Mouse (Mus musculus): ENCODE data around the gene Atp13a2. TPM values are rescaled to one million over a fixed set of nuclear protein-coding genes. Genes with fewer than 3 reads are reported as not detected.

Gene Atp13a2
- total and polyA plus RNA-seq, 2 experiments from 2014 or later: 182 to 419 TPM

- H3K4me3 ChIP-seq (ENCODE audit: low read depth, low read length): no peak overlapping the region
- H3K4me2 ChIP-seq (ENCODE audit: low read depth, low read length, poor library complexity, severe bottlenecking): no peak overlapping the region
- H3K27me3 ChIP-seq (ENCODE audit: insufficient read depth, low read length): no peaks in the 10 kb centered on the region
- H3K27ac ChIP-seq (ENCODE audit: low read depth, low read length): no peak overlapping the region
- H3K4me1 ChIP-seq (ENCODE audit: insufficient read depth, low read length): no peaks in the 10 kb centered on the region
- peaks cover 57% of the 10 kb centered on the region for H3K36me3 ChIP-seq (ENCODE audit: insufficient read depth, low read length)
- H3K9me3 ChIP-seq (ENCODE audit: low read length): no peaks in the 10 kb centered on the region
- no peak for ATAC-seq (ENCODE audit: low FRiP score)
- no peak for TF ChIP-seq CTCF (IDR thresholded peaks at IDR 0.05)
- no peak for DNase-seq (ENCODE audit: low spot score)
- no peak overlapping the region for H3K9ac ChIP-seq (replicated peaks; ENCODE audit: low read length, poor library complexity, severe bottlenecking)
- WGBS: 94% methylated on average over 14 of the region's 14 CpGs
These were observed 8.6 kb upstream of the Atp13a2 start for GRCm38 (mm10) chr4:140977886-140978692.

GRCm38 (mm10) chr4:140981605-140982004 lies 5.1 kb upstream of the Atp13a2 start:
- H3K27ac ChIP-seq (ENCODE audit: low read depth, low read length): no peak overlapping the region
- H3K4me1 ChIP-seq (ENCODE audit: insufficient read depth, low read length): no peaks in the 10 kb centered on the region
- no peaks in the 10 kb centered on the region for H3K9me3 ChIP-seq (ENCODE audit: low read length)
- peak; percentile 47 for TF ChIP-seq CTCF (IDR thresholded peaks at IDR 0.05)
- 98% methylated on average over 2 of the region's 2 CpGs for WGBS
- no peak overlapping the region for H3K9ac ChIP-seq (replicated peaks; ENCODE audit: low read length, poor library complexity, severe bottlenecking)
- no peak for ATAC-seq (ENCODE audit: low FRiP score)
- H3K36me3 ChIP-seq (ENCODE audit: insufficient read depth, low read length): peaks cover 27% of the 10 kb centered on the region
- no peak overlapping the region for H3K4me3 ChIP-seq (ENCODE audit: low read depth, low read length)
- no peak overlapping the region for H3K4me2 ChIP-seq (ENCODE audit: low read depth, low read length, poor library complexity, severe bottlenecking)
- H3K27me3 ChIP-seq (ENCODE audit: insufficient read depth, low read length): no peaks in the 10 kb centered on the region
- DNase-seq (ENCODE audit: low spot score): no peak

- Histone ChIP-seq H3K4me2 (ENCODE audit: low read depth, low read length, poor library complexity, severe bottlenecking) (no peak overlapping the region), H3K4me3 (ENCODE audit: low read depth, low read length) (no peak overlapping the region), H3K4me1 (ENCODE audit: insufficient read depth, low read length) (no peaks in the 10 kb centered on the region), H3K9me3 (ENCODE audit: low read length) (no peaks in the 10 kb centered on the region), H3K27ac (ENCODE audit: low read depth, low read length) (peak overlapping the region; percentile 51), H3K27me3 (ENCODE audit: insufficient read depth, low read length) (no peaks in the 10 kb centered on the region), H3K36me3 (ENCODE audit: insufficient read depth, low read length) (peaks cover 20% of the 10 kb centered on the region), H3K9ac (replicated peaks; ENCODE audit: low read length, poor library complexity, severe bottlenecking) (no peak overlapping the region)
- no peak for TF ChIP-seq CTCF (IDR thresholded peaks at IDR 0.05)
- 54% methylated on average over 4 of the region's 4 CpGs for WGBS
- ATAC-seq (ENCODE audit: low FRiP score) (no peak), DNase-seq (ENCODE audit: low spot score) (no peak)
These were observed 3.9 kb upstream of the Atp13a2 start for GRCm38 (mm10) chr4:140982808-140983207.

- H3K4me1 ChIP-seq (ENCODE audit: insufficient read depth, low read length): no peaks in the 10 kb centered on the region
- H3K27ac ChIP-seq (ENCODE audit: low read depth, low read length): peak overlapping the region; percentile 51
- no peak overlapping the region for H3K4me3 ChIP-seq (ENCODE audit: low read depth, low read length)
- H3K27me3 ChIP-seq (ENCODE audit: insufficient read depth, low read length): no peaks in the 10 kb centered on the region
- H3K9ac ChIP-seq (replicated peaks; ENCODE audit: low read length, poor library complexity, severe bottlenecking): no peak overlapping the region
- no peak for TF ChIP-seq CTCF (IDR thresholded peaks at IDR 0.05)
- 15% methylated on average over 9 of the region's 9 CpGs for WGBS
- no peaks in the 10 kb centered on the region for H3K9me3 ChIP-seq (ENCODE audit: low read length)
- no peak overlapping the region for H3K4me2 ChIP-seq (ENCODE audit: low read depth, low read length, poor library complexity, severe bottlenecking)
- ATAC-seq (ENCODE audit: low FRiP score) (no peak), DNase-seq (ENCODE audit: low spot score) (no peak)
- H3K36me3 ChIP-seq (ENCODE audit: insufficient read depth, low read length): peaks cover 18% of the 10 kb centered on the region
These were observed 3.2 kb upstream of the Atp13a2 start for GRCm38 (mm10) chr4:140983442-140983841.

- ATAC-seq (ENCODE audit: low FRiP score) (no peak), DNase-seq (ENCODE audit: low spot score) (no peak)
- Histone ChIP-seq H3K4me2 (ENCODE audit: low read depth, low read length, poor library complexity, severe bottlenecking) (no peak overlapping the region), H3K27ac (ENCODE audit: low read depth, low read length) (no peak overlapping the region), H3K9ac (replicated peaks; ENCODE audit: low read length, poor library complexity, severe bottlenecking) (no peak overlapping the region), H3K27me3 (ENCODE audit: insufficient read depth, low read length) (no peaks in the 10 kb centered on the region), H3K4me1 (ENCODE audit: insufficient read depth, low read length) (peaks cover 6% of the 10 kb centered on the region; the same call in 1 of the 2 replicates), H3K36me3 (ENCODE audit: insufficient read depth, low read length) (peaks cover 8% of the 10 kb centered on the region; the same call in 1 of the 2 replicates), H3K4me3 (ENCODE audit: low read depth, low read length) (no peak overlapping the region), H3K9me3 (ENCODE audit: low read length) (no peaks in the 10 kb centered on the region)
- WGBS: 92% methylated on average over 6 of the region's 6 CpGs
- TF ChIP-seq CTCF (IDR thresholded peaks at IDR 0.05): no peak
These were observed 2.1 kb upstream of the Atp13a2 start for GRCm38 (mm10) chr4:140984544-140984943.

- H3K27ac ChIP-seq (ENCODE audit: low read depth, low read length): peak overlapping the region; percentile 67
- no peaks in the 10 kb centered on the region for H3K9me3 ChIP-seq (ENCODE audit: low read length)
- peaks cover 6% of the 10 kb centered on the region; the same call in 1 of the 2 replicates for H3K4me1 ChIP-seq (ENCODE audit: insufficient read depth, low read length)
- no peaks in the 10 kb centered on the region for H3K36me3 ChIP-seq (ENCODE audit: insufficient read depth, low read length)
- peak; percentile 4; the same call in 1 of the 2 replicates for ATAC-seq (ENCODE audit: low FRiP score)
- no peak for TF ChIP-seq CTCF (IDR thresholded peaks at IDR 0.05)
- WGBS: 17% methylated on average over 15 of the region's 15 CpGs
- peak overlapping the region; percentile 78 for H3K4me3 ChIP-seq (ENCODE audit: low read depth, low read length)
- H3K27me3 ChIP-seq (ENCODE audit: insufficient read depth, low read length): no peaks in the 10 kb centered on the region
- no peak for DNase-seq (ENCODE audit: low spot score)
- H3K9ac ChIP-seq (replicated peaks; ENCODE audit: low read length, poor library complexity, severe bottlenecking): peak overlapping the region; percentile 92
- peak overlapping the region; percentile 87 for H3K4me2 ChIP-seq (ENCODE audit: low read depth, low read length, poor library complexity, severe bottlenecking)
These were observed 506 bp upstream of the Atp13a2 start for GRCm38 (mm10) chr4:140986024-140986710.

Data from midbrain, postnatal 0 days (tissue).